Mouse (Mus musculus) kidney, adult 10 weeks (tissue): ENCODE measurements around the gene Metrnl. TPM values are rescaled to one million over a fixed set of nuclear protein-coding genes. Genes with fewer than 3 reads are reported as not detected.

ENCODE experiments used
- polyA plus RNA-seq: library from polyadenylated mRNA; stranded (reverse); fragments of 350-450 nt; fragmentation: Illumina TruSeq; extraction: RNeasy Lipid Tissue Mini Kit (QIAGEN cat#74804); gene quantifications from one replicate; pipeline ENCODE4 v1.2.3, GENCODE M21; 2014; ENCODE audit warnings: low read depth, low replicate concordance

Metrnl gene
- 5.0 TPM for polyA plus RNA-seq

DNA sequence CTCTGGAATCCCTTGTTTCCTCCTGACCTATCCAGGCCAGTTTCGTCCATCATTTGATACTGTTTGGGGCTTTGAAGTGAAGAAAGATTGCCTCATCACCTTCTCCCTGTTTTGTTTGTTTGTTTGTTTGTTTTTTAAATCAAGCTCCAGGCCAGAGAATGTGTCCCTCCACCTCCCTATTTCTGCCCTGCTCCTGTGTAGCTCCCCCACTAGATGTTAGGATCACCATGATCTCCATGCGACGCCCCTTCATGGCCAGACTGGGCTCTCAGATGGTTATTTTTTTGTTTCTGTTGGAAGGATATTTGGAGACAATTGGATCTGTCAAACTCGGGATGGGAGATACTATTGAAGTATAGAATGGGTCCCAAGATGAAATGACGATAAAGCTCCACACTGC, at the start of gene Metrnl:
Gene Metrnl, plus strand, starts transcription at position 301 of the 400 bp plus-strand sequence.

DNA sequence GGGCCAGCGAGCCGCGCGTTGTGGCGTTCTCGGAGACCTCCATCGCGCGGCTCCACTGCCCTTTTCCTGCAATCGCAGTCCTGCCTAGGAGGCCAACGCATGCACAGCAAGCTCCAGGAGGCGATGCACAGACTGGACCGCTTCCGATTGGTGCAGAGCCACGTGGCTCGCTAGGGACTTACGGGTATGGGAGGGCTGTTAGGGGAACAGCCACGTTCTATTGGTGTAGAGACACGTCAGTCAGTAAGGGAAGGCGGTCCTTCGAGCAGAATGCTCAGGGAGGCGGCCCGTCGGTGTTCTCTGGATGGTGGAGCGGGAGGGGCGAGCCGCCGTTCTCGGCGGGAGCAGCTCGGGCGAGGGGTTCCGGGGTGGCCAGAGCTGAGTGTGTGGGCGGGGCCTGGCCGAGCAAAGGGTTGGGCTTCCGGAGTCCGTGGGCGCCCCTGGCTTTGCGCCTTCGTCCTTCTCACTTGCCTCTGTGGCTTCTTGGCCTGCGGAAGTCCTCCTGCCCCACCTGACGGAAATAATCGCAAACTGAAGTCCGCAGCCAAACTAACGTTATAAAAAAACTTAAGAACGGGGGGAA, 28.3 kb upstream of the Metrnl start, which contains the start of gene B3gntl1:
Gene B3gntl1, minus strand, starts transcription at position 164 of the 583 bp plus-strand sequence.

Other genes with a start within 250 kb of the Metrnl start
- gene Tbcd, start 249.6 kb upstream of the Metrnl start, polyA plus RNA-seq: 22.8 TPM
- 3.4 TPM for gene Zfp750, start 182.2 kb upstream of the Metrnl start, polyA plus RNA-seq
- gene B3gntl1, start 28.4 kb upstream of the Metrnl start, polyA plus RNA-seq: 1.0 TPM
- not detected for gene Ptchd3, start 128.7 kb downstream of the Metrnl start, polyA plus RNA-seq